Mouse (Mus musculus): ENCODE measurements around the gene Spata22. TPM values are rescaled to one million over a fixed set of nuclear protein-coding genes. Genes with fewer than 3 reads are reported as not detected.
"Not testable (repeated sequence)": the region's sequence is repeated elsewhere in the genome, so short reads cannot be mapped to it uniquely, and the experiment has no call there.

Spata22 gene
- polyA plus RNA-seq, 1 experiment from 2014 or later: not detected

DNA sequence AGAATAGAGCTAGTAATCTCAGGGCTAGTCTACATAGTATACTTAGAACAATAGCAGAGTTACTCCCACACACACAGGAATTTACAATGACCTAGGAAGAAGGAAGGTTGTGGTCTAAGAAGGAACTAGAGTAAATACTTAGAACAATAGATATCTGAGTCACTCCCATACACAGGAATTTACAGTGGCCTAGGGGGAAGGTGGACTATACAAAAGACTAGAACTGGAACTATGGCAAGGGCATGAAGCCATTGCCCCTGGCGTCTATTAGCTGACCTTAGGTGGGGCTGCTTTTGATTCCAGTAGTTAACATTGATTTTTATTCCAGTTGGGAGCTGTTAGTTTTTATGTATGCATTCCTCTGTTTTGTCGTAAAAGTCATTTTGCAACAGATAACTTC is 11.0 kb upstream of the Spata22 start:
- not testable (repeated sequence) for DNase-seq (ENCODE audit: low spot score); H3K27ac ChIP-seq (ENCODE audit: low read depth, low read length)

DNA sequence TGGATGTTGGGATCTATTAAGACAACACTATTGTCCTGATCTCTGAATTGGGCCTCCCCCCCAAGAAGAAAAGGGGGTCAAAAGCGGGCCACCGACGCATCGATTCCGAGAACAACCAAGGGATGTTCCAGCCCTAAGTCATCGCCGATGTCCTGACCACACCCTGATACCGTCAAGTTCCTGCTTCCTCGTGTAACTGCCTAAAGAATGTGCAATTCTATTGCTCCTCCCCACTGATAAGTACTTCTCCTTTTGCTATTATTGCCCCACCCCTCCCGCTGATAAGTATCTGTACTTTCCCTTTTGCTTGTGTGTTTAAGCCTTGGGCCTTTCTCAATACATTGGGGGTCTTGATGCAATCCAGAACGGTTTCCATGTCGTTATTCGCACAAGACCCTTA is 8.5 kb upstream of the Spata22 start:
- H3K4me3 ChIP-seq (ENCODE audit: low read depth, low read length); H3K9ac ChIP-seq (ENCODE audit: low read length); H3K27ac ChIP-seq (ENCODE audit: low read depth, low read length); H3K36me3 ChIP-seq (ENCODE audit: control insufficient read depth, insufficient read depth, low read length); H3K9me3 ChIP-seq (replicated peaks; ENCODE audit: control insufficient read depth, low read length); DNase-seq (ENCODE audit: low spot score); H3K4me2 ChIP-seq (ENCODE audit: low read length); H3K4me1 ChIP-seq (ENCODE audit: control insufficient read depth, insufficient read depth, low read length); ATAC-seq; H3K27me3 ChIP-seq (replicated peaks; ENCODE audit: control insufficient read depth, insufficient read depth, low read length): not testable (repeated sequence)
- 97% methylated on average over 13 of the region's 13 CpGs for WGBS

More for the DNA sequence above, 11.0 kb upstream of the Spata22 start:
- not testable (repeated sequence) for H3K4me1 ChIP-seq (ENCODE audit: control insufficient read depth, insufficient read depth, low read length); H3K9me3 ChIP-seq (replicated peaks; ENCODE audit: control insufficient read depth, low read length); H3K4me3 ChIP-seq (ENCODE audit: low read depth, low read length); H3K36me3 ChIP-seq (ENCODE audit: control insufficient read depth, insufficient read depth, low read length); H3K4me2 ChIP-seq (ENCODE audit: low read length); ATAC-seq; H3K9ac ChIP-seq (ENCODE audit: low read length); H3K27me3 ChIP-seq (replicated peaks; ENCODE audit: control insufficient read depth, insufficient read depth, low read length)
- 86% methylated on average over 2 of the region's 2 CpGs for WGBS

DNA sequence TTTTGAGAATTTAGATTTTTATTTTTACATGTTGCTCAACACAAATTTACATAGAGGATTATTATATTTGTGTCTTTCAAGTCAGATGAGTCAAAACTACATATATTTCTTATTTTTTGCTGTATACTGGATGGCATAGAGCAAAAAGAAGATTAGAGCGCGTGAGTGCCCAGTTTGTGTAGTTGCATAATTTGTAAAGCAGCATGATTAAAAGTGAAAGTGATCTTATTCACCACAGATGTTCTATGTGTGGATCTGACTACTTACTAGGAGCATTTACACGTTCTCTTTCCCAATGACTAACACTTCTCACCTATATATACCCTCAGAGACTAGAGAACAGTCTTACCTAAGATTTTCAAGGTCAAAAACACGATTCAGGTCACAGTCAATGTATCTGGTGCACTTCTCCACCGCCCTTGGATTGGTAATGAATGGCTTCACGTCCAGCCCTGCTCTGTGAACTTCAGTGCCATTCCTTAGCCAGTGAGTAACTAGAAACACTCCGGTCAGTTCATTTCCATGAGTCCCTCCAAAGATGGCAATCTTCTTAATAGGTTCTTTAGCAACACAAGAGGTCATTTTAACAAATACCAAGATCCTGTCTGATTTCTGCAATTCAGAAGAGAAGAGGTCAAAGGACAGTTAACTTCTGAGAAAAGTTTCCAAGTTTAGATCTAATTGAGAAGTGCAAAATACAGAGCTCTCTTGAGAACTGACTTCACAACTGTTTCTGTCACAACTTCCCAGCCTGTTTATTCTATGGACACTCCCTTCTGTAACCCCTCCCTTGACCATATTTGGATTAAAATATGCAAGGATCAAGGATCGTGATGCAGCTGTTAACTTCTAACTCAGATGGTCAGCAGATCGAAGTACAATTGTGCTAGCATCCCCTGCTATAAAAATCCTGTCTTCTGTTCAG is 5.4 kb upstream of the Spata22 start:
- DNase-seq (ENCODE audit: low spot score): no peak
- WGBS: 70% methylated on average over 9 of the region's 9 CpGs
- no peak for ATAC-seq

DNA sequence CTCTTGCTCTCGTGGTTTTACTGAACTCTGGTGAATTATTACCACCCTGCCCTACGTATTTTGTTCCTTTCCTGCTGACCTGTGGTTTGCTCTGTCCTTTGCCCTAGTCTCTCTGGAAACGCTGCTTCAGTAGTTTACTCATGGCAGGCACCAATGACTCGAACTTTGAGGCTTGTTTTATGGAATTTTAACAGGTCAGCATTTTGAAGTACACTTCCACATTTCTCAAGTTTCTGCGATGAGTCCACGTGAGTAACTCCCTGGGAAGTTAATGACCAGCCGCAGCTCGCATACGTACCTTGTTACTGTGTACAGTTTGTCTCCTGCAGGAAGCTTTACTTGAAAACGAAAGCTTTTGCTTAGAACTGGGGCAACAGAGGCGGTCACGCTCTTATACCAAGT is 3.1 kb upstream of the Spata22 start:
- no peaks in the 10 kb centered on the region for H3K4me1 ChIP-seq (ENCODE audit: control insufficient read depth, insufficient read depth, low read length)
- no peaks in the 10 kb centered on the region for H3K9me3 ChIP-seq (replicated peaks; ENCODE audit: control insufficient read depth, low read length)
- H3K27me3 ChIP-seq (replicated peaks; ENCODE audit: control insufficient read depth, insufficient read depth, low read length): no peaks in the 10 kb centered on the region
- no peak overlapping the region for H3K27ac ChIP-seq (ENCODE audit: low read depth, low read length)
- H3K4me3 ChIP-seq (ENCODE audit: low read depth, low read length): no peak overlapping the region
- ATAC-seq: no peak
- H3K36me3 ChIP-seq (ENCODE audit: control insufficient read depth, insufficient read depth, low read length): no peaks in the 10 kb centered on the region
- 79% methylated on average over 12 of the region's 12 CpGs for WGBS
- no peak overlapping the region for H3K9ac ChIP-seq (ENCODE audit: low read length)
- no peak overlapping the region for H3K4me2 ChIP-seq (ENCODE audit: low read length)
- no peak for DNase-seq (ENCODE audit: low spot score)

More for the DNA sequence above, 5.4 kb upstream of the Spata22 start:
- Histone ChIP-seq H3K36me3 (ENCODE audit: control insufficient read depth, insufficient read depth, low read length) (no peaks in the 10 kb centered on the region), H3K4me2 (ENCODE audit: low read length) (no peak overlapping the region), H3K27ac (ENCODE audit: low read depth, low read length) (no peak overlapping the region), H3K27me3 (replicated peaks; ENCODE audit: control insufficient read depth, insufficient read depth, low read length) (no peaks in the 10 kb centered on the region), H3K4me3 (ENCODE audit: low read depth, low read length) (no peak overlapping the region), H3K9me3 (replicated peaks; ENCODE audit: control insufficient read depth, low read length) (no peaks in the 10 kb centered on the region), H3K4me1 (ENCODE audit: control insufficient read depth, insufficient read depth, low read length) (no peaks in the 10 kb centered on the region), H3K9ac (ENCODE audit: low read length) (no peak overlapping the region)

DNA sequence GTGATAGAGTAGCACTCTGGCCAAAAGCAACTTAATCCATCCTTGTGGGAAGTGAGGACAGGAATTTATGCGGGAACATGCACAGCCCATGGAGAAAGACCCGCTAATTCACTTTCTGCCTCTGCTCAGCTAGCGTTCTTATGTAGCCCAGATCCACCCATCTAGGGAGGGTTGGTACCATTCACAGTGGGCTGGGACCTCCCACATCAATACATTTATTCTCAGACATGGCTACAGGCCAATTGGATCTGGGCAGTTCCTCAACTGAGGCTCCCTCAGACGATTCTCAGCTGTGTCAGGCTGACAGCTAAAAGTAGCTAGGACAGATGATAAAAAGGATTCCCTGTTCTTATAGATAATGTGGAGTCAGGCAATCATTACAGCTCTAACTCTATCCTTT is 2.2 kb upstream of the Spata22 start:
- WGBS: 78% methylated on average over 4 of the region's 4 CpGs
- no peak for DNase-seq (ENCODE audit: low spot score)

DNA sequence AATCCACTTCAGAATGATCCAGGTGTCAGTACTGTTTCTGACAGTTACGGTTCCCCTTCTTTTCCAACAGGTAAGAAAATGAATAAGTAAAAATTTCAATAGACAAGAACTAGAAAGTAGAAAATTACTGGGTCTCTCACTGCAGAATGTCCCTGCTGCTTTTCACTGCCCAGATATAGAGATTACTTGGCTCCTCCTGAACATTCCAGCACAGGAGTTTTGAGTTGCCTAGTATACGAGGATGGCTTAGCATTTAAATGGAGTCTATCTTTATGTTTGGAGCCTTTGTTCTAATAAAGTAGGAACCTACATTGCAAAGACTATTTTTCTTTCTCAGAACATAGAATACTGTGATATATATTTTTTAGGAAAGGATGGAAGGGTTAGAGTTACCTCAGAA is 3.8 kb downstream of the Spata22 start:
- no peaks in the 10 kb centered on the region for H3K36me3 ChIP-seq (ENCODE audit: control insufficient read depth, insufficient read depth, low read length)
- H3K27ac ChIP-seq (ENCODE audit: low read depth, low read length): no peak overlapping the region
- H3K27me3 ChIP-seq (replicated peaks; ENCODE audit: control insufficient read depth, insufficient read depth, low read length): no peaks in the 10 kb centered on the region
- no peak overlapping the region for H3K4me3 ChIP-seq (ENCODE audit: low read depth, low read length)
- H3K4me2 ChIP-seq (ENCODE audit: low read length): no peak overlapping the region
- no peaks in the 10 kb centered on the region for H3K4me1 ChIP-seq (ENCODE audit: control insufficient read depth, insufficient read depth, low read length)
- WGBS: 71% methylated on average over 2 of the region's 2 CpGs
- H3K9me3 ChIP-seq (replicated peaks; ENCODE audit: control insufficient read depth, low read length): no peaks in the 10 kb centered on the region
- DNase-seq (ENCODE audit: low spot score) (no peak), ATAC-seq (no peak)
- no peak overlapping the region for H3K9ac ChIP-seq (ENCODE audit: low read length)

More for the DNA sequence above, 2.2 kb upstream of the Spata22 start:
- Histone ChIP-seq H3K9ac (ENCODE audit: low read length) (no peak overlapping the region), H3K9me3 (replicated peaks; ENCODE audit: control insufficient read depth, low read length) (no peaks in the 10 kb centered on the region), H3K27ac (ENCODE audit: low read depth, low read length) (no peak overlapping the region), H3K4me3 (ENCODE audit: low read depth, low read length) (no peak overlapping the region), H3K4me1 (ENCODE audit: control insufficient read depth, insufficient read depth, low read length) (no peaks in the 10 kb centered on the region), H3K4me2 (ENCODE audit: low read length) (no peak overlapping the region), H3K27me3 (replicated peaks; ENCODE audit: control insufficient read depth, insufficient read depth, low read length) (no peaks in the 10 kb centered on the region), H3K36me3 (ENCODE audit: control insufficient read depth, insufficient read depth, low read length) (no peaks in the 10 kb centered on the region)
- ATAC-seq: no peak

DNA sequence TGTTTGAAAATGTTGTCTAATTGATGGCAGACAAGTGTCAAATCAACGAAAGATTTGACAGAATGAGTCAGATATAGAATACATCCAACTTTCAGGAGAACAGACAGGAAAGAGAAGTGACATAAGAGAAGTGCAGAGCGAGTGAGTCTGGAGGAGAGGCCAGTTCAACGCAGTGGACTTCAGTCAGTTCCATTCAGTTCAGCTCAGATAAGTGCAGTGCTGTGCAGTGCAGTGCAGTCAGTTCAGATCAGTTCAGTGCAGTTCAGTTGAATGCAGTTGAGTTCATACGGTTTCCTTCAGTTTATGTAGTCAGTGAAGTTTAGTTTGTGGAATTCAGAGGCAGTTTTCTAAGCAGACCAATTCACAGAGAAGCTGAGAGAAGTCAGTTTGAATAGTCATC is 7.4 kb downstream of the Spata22 start:
- Histone ChIP-seq H3K9ac (ENCODE audit: low read length) (no peak overlapping the region), H3K9me3 (replicated peaks; ENCODE audit: control insufficient read depth, low read length) (no peaks in the 10 kb centered on the region), H3K4me2 (ENCODE audit: low read length) (no peak overlapping the region), H3K36me3 (ENCODE audit: control insufficient read depth, insufficient read depth, low read length) (no peaks in the 10 kb centered on the region), H3K4me3 (ENCODE audit: low read depth, low read length) (no peak overlapping the region), H3K4me1 (ENCODE audit: control insufficient read depth, insufficient read depth, low read length) (no peaks in the 10 kb centered on the region), H3K27me3 (replicated peaks; ENCODE audit: control insufficient read depth, insufficient read depth, low read length) (no peaks in the 10 kb centered on the region), H3K27ac (ENCODE audit: low read depth, low read length) (no peak overlapping the region)
- DNase-seq (ENCODE audit: low spot score) (no peak), ATAC-seq (no peak)
- WGBS: 77% methylated on average over 4 of the region's 4 CpGs

DNA sequence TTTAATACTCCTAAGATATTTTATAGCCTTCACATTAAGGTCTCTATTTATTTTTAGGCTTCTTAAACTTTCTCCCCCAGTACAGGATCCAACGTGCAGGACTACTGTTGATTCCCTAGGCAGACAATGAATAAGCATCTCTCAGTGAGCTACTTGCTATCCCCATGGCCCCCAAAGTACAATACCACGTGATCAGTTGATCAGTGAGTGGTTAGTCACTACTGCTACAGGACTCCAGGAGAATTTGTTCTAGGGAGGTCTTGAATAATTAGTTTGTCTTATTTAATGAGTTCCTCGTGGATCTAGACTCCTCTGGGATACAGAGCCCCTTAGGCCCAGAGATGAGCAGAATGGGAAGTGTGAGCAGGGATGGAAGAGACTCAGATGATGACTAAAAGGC is 20.9 kb downstream of the Spata22 start, which contains the start of gene Olfr20:
Gene Olfr20, plus strand, starts transcription at position 301 of the 400 bp plus-strand sequence.
- Histone ChIP-seq H3K27me3 (replicated peaks; ENCODE audit: control insufficient read depth, insufficient read depth, low read length) (no peaks in the 10 kb centered on the region), H3K9me3 (replicated peaks; ENCODE audit: control insufficient read depth, low read length) (no peaks in the 10 kb centered on the region), H3K27ac (ENCODE audit: low read depth, low read length) (no peak within 1 kb of the TSS), H3K36me3 (ENCODE audit: control insufficient read depth, insufficient read depth, low read length) (no peaks in the 10 kb centered on the region), H3K4me3 (ENCODE audit: low read depth, low read length) (no peak within 1 kb of the TSS), H3K4me1 (ENCODE audit: control insufficient read depth, insufficient read depth, low read length) (no peaks in the 10 kb centered on the region), H3K4me2 (ENCODE audit: low read length) (no peak within 1 kb of the TSS), H3K9ac (ENCODE audit: low read length) (no peak within 1 kb of the TSS)
- WGBS: 41% methylated on average over 3 of the region's 3 CpGs
- DNase-seq (ENCODE audit: low spot score) (no peak), ATAC-seq (no peak)

DNA sequence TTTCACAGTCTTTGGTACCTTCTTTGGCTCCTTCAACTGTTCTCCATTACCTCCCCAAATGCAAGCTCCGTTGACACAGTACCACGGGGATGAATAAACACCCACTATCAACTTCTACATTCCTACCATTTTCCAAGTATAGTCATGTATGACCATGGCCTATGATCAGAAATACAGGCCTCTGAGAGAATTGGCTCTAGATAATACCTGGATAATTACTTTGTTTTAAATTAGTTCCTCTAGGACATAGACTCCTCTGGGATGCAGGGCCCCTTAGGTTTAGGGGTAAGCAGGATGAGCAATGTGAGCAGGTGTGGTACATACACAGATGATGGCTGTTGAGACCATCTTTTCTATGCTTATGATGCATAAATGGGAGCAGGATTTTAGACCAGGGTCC is 41.4 kb downstream of the Spata22 start, which contains the start of gene Olfr376:
Gene Olfr376, plus strand, starts transcription at position 301 of the 400 bp plus-strand sequence.
- no peak for DNase-seq (ENCODE audit: low spot score)
- 89% methylated on average over 2 of the region's 2 CpGs for WGBS

More for the DNA sequence above, 41.4 kb downstream of the Spata22 start, which contains the start of gene Olfr376:
- H3K9ac ChIP-seq (ENCODE audit: low read length): no peak within 1 kb of the TSS
- no peaks in the 10 kb centered on the region for H3K27me3 ChIP-seq (replicated peaks; ENCODE audit: control insufficient read depth, insufficient read depth, low read length)
- H3K4me2 ChIP-seq (ENCODE audit: low read length): no peak within 1 kb of the TSS
- no peaks in the 10 kb centered on the region for H3K9me3 ChIP-seq (replicated peaks; ENCODE audit: control insufficient read depth, low read length)
- no peaks in the 10 kb centered on the region for H3K36me3 ChIP-seq (ENCODE audit: control insufficient read depth, insufficient read depth, low read length)
- H3K4me1 ChIP-seq (ENCODE audit: control insufficient read depth, insufficient read depth, low read length): no peaks in the 10 kb centered on the region
- no peak for ATAC-seq
- no peak within 1 kb of the TSS for H3K4me3 ChIP-seq (ENCODE audit: low read depth, low read length)
- H3K27ac ChIP-seq (ENCODE audit: low read depth, low read length): no peak within 1 kb of the TSS
